Mouse (Mus musculus) lung, adult 2 months (tissue): ENCODE measurements around the gene Tom1.

Source experiments
- CTCF ChIP-seq: fragments of 200-500 bp; IDR thresholded peaks from 2 replicates; pipeline ENCODE4 v1.5.1; 2011; ENCODE audit warnings: mild to moderate bottlenecking, low read length, control low read depth; ENCODE audit not compliant: insufficient read depth
- POLR2A ChIP-seq: fragments of 200-500 bp; IDR thresholded peaks from 2 replicates; pipeline ENCODE4 v1.6.1; 2011; ENCODE audit warnings: low read depth, mild to moderate bottlenecking, control low read depth, low read length, borderline replicate concordance; ENCODE audit errors: extremely low read depth

- no peak for TF ChIP-seq CTCF
- TF ChIP-seq POLR2A, result no peak
Measured at GRCm38 (mm10) chr8:75000431-75000830, 33.1 kb upstream of the Tom1 start.
